Mouse (Mus musculus): ENCODE measurements around the gene Ccr6.

DNA sequence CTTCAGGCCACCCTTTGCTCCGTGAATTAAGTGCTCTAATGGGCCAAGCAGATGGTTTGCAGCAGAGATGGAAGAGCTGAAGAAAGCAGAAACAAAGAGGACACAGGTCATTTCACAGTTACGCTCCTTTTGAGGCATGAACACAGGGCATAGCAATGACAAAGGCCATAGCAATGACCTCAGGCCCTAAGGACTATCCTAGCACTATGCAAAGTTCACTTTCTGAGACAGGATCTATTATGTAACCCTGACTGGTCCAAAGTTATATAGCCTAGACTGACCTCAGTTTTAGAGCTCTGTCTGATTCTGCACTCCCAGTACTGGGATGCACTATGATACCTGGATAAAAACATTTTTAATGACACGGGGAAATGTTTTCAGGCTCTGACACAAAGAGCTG lies 42.5 kb downstream of the Ccr6 start:
- TF ChIP-seq POLR2A (IDR thresholded peaks at IDR 0.05; ENCODE audit: low read depth, low read length) (no peak), CTCF (conservative IDR thresholded peaks at IDR 0.05; ENCODE audit: insufficient read depth, insufficient read length, low read depth, low read length) (no peak)

Data from kidney, adult 2 months (tissue).